Mouse (Mus musculus): ENCODE measurements around the gene March10. TPM values are rescaled to one million over a fixed set of nuclear protein-coding genes. Genes with fewer than 3 reads are reported as not detected.

March10 gene
- total RNA-seq (2021), result 1 to 10 TPM in 1 of 2 experiments, under 1 TPM in 1; 0.97 to 1.8 TPM

GRCm38 (mm10) chr11:105456497-105456907, at the start of gene March10:
TSS of gene March10 (minus strand) at chr11:105456735.
- intact Hi-C loops (cut with DNase I), result loop anchor here (5.0 kb wide), 1 partner anchor 94 kb away; no protein-coding TSS in a partner anchor
- peak; percentile 82 to 90 for DNase-seq (ENCODE audit: extremely low spot score in 1 of 2, low spot score in 2 of 2)

- intact Hi-C loops (cut with DNase I), result no loop called here
These were observed 49.8 kb upstream of the March10 start for GRCm38 (mm10) chr11:105506322-105506721.

GRCm38 (mm10) chr11:105505038-105505437, 48.5 kb upstream of the March10 start:
- intact Hi-C loops (cut with DNase I), result no loop called here
- no peak for DNase-seq (ENCODE audit: extremely low spot score in 1 of 2, low spot score in 2 of 2)

More at GRCm38 (mm10) chr11:105506322-105506721, 49.8 kb upstream of the March10 start:
- DNase-seq (ENCODE audit: extremely low spot score in 1 of 2, low spot score in 2 of 2), result no peak

- intact Hi-C loops (cut with DNase I), result no loop called here
- no peak for DNase-seq (ENCODE audit: extremely low spot score in 1 of 2, low spot score in 2 of 2)
These were observed 45.8 kb upstream of the March10 start for GRCm38 (mm10) chr11:105502311-105502710.

- intact Hi-C loops (cut with DNase I), result loop anchor here (5.0 kb wide), 1 partner anchor 95 kb away; no protein-coding TSS in a partner anchor
- DNase-seq (ENCODE audit: extremely low spot score in 1 of 2, low spot score in 2 of 2), result no peak
These were observed 41.0 kb upstream of the March10 start for GRCm38 (mm10) chr11:105497505-105497904.

DNA sequence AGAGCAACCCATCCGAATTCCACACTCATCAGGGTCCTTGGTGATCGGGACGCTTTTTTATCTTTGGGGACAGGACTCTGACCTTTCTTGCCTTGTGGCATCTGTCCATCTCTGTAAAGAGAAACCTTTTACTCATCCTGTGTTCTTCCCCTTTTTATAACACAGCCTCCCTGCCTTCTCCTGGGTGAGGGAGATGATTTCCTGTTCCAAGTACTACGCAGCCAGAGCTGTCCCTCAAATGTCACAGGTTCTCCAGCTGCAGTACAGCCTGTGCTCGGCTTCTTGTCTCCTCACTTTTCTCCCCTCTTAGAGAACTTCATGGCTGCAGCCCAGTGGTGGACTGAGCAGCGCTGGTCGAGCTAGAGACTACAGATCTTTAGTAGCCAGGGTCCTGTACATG, 40.1 kb upstream of the March10 start:
- intact Hi-C loops (cut with DNase I), result loop anchor here (5.0 kb wide), 1 partner anchor 96 kb away; no protein-coding TSS in a partner anchor
- DNase-seq (ENCODE audit: extremely low spot score in 1 of 2, low spot score in 2 of 2), result no peak

- DNase-seq (ENCODE audit: extremely low spot score in 1 of 2, low spot score in 2 of 2), result peak in 1 of 2 experiments; percentile 58
- intact Hi-C loops (cut with DNase I), result loop anchor here (5.0 kb wide), 1 partner anchor 97 kb away; no protein-coding TSS in a partner anchor
These were observed 39.2 kb upstream of the March10 start for GRCm38 (mm10) chr11:105495591-105496270.

DNA sequence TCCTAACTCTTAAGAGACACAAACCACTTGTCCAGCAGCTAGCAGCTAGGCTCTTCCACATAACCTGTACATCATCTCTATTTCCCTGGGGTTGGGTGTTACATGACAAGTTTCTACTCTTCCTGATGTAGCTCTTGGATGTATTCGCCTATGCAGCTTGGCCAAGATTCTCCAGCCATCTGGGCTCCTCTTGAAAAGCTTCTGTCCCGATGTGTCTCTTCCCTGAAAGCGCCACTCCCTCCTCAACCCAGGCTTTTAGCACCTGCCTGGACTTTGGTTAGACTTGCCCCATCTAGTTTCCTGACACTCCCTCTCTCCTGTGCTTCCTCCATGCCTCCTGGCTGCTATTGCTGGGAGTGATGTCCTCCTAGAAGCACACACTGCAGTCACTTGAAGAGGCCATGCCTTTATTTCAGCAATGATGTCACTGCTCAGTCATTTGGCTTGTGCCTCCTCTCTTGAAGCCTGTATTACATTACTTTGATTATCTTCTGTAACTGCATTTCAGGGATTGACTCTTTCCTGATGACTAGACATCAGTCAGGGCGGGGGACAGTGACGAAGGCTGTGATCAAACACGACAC, 38.3 kb upstream of the March10 start:
- no peak for DNase-seq (ENCODE audit: extremely low spot score in 1 of 2, low spot score in 2 of 2)

GRCm38 (mm10) chr11:105492392-105492791, 35.9 kb upstream of the March10 start:
- DNase-seq (ENCODE audit: extremely low spot score in 1 of 2, low spot score in 2 of 2), result no peak
- intact Hi-C loops (cut with DNase I), result no loop called here

More for the DNA sequence above, 38.3 kb upstream of the March10 start:
- intact Hi-C loops (cut with DNase I), result loop anchor here (5.0 kb wide), 1 partner anchor 97 kb away; no protein-coding TSS in a partner anchor

DNA sequence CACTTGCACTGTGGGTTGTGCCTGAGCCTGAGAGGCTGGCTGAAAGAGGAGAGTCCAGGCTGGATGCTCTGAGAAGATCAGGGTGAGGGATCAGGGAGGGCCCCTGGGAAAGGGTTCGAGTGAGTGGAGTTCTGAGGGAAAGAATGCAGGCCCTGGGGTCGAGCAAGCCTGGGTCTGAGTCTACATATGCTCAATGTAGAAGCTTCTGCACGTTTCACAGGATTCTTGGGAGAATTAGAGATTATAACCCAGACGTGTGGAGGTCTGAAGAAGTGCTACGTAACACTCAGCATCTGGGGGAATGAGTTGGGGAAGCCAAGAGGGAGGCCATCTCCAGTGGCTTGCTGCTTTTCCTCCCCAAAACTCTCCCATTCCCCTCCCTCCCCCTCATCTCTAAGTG, 34.4 kb upstream of the March10 start:
- intact Hi-C loops (cut with DNase I), result no loop called here
- DNase-seq (ENCODE audit: extremely low spot score in 1 of 2, low spot score in 2 of 2), result no peak

- intact Hi-C loops (cut with DNase I), result no loop called here
- DNase-seq (ENCODE audit: extremely low spot score in 1 of 2, low spot score in 2 of 2), result no peak
These were observed 28.9 kb upstream of the March10 start for GRCm38 (mm10) chr11:105485412-105485811.

DNA sequence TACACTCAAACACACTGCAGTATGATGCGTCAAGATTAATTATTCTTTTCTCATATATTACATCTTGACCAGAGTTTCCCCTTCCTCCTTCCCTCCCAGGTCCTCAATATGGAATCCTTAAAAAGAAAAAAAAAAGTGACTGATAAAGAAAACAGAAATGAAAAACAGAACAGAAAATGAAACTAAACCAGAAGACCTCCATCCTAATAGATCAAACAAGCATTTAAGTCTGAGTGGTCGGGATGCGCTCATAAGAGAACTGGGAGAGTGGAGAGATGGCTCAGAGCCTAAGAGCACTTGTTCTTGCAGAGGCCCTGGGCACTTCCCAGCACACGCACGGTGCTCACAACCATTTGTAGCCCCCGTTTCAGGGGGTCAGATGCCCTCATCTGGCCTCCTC, 28.5 kb upstream of the March10 start:
- intact Hi-C loops (cut with DNase I), result no loop called here
- DNase-seq (ENCODE audit: extremely low spot score in 1 of 2, low spot score in 2 of 2), result no peak

DNA sequence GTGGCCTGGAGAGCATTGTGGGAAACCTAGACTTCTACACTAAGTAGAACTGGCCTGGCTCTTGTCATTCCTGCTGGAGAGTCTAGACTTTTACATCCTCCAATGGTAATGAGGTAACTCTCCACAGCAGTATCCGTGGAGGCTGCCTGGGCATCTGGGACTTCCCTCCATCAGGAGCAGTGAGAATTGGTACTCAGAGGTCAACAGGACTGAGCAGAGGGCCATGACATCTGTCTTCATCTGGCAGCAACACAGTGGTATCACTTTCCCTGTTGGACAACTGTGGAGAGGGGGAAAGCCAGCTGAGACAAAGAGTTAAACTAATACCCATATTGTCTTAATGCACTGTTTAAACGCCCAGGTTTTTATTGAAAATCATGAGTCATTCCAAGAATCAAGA, 26.2 kb upstream of the March10 start:
- intact Hi-C loops (cut with DNase I), result no loop called here
- DNase-seq (ENCODE audit: extremely low spot score in 1 of 2, low spot score in 2 of 2), result no peak

DNA sequence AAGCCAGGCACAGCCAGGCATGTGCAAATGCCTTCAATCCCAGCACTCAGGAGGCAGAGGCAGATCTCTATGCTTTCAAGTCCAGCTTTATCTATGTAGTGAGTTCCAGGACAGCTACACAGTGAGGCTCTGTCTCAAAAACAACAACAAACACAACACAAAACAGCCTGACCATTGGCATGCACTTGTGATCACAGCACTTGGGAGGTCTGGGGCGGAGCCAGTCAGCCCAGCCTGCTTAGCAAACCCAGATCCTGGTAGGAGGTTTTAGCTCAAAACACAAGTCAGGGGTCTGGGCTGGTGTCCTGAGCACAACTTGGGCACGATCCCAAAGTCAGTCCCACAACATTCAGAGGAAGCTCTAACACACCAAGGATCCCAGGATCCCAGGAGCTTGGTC, 18.2 kb upstream of the March10 start:
- no peak for DNase-seq (ENCODE audit: extremely low spot score in 1 of 2, low spot score in 2 of 2)
- intact Hi-C loops (cut with DNase I), result no loop called here

- intact Hi-C loops (cut with DNase I), result no loop called here
- DNase-seq (ENCODE audit: extremely low spot score in 1 of 2, low spot score in 2 of 2), result no peak
These were observed 17.8 kb upstream of the March10 start for GRCm38 (mm10) chr11:105474352-105474736.

- intact Hi-C loops (cut with DNase I), result no loop called here
- no peak for DNase-seq (ENCODE audit: extremely low spot score in 1 of 2, low spot score in 2 of 2)
These were observed 17.3 kb upstream of the March10 start for GRCm38 (mm10) chr11:105473716-105474351.

DNA sequence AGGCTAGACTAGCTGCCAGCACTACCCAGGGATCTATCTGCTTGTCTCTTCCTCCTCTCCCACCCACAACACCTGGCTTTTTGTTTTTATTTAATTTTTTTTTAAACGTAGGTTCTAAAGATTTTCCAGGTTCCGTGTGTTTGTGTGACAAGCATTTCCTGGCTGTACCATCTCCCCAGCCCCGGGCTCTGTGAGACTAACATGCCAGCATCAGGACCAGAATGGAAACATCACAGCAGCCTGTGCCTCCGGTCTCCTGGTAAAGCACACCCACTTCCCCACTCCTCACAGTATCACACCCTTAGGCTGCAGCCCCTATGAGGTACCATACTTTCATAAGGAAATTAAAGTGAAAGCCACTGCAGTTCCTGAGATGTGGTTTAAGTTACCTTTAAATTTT, 16.1 kb upstream of the March10 start:
- intact Hi-C loops (cut with DNase I), result no loop called here
- DNase-seq (ENCODE audit: extremely low spot score in 1 of 2, low spot score in 2 of 2), result no peak

- intact Hi-C loops (cut with DNase I), result no loop called here
- DNase-seq (ENCODE audit: extremely low spot score in 1 of 2, low spot score in 2 of 2), result no peak
These were observed 14.4 kb upstream of the March10 start for GRCm38 (mm10) chr11:105470896-105471295.

DNA sequence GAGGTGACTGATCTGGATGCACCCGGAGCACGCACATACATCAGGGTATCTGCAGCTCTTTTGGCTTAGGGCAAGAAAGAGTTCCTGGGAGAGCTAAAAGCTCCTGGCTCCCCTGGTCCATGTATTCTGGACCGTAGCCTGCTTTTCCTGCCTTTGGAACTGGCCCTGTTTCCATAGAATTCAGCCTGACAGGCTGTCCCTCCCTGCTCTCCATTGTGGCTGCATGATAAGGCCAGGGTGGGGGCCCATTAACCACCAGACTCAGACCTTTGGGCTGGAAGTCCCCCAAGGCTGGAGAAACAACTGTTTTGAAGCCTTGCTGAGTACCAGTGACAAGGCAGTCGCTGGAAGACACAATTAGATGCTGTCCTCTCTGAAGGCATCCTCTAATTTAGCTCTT, 13.0 kb upstream of the March10 start:
- no peak for DNase-seq (ENCODE audit: extremely low spot score in 1 of 2, low spot score in 2 of 2)
- intact Hi-C loops (cut with DNase I), result loop anchor here (5.0 kb wide), 1 partner anchor 123 kb away; no protein-coding TSS in a partner anchor

- intact Hi-C loops (cut with DNase I), result loop anchor here (5.0 kb wide), 1 partner anchor 123 kb away; no protein-coding TSS in a partner anchor
- DNase-seq (ENCODE audit: extremely low spot score in 1 of 2, low spot score in 2 of 2), result no peak
These were observed 12.6 kb upstream of the March10 start for GRCm38 (mm10) chr11:105469091-105469507.
